Comparison of ENCODE assay signal across 8 mouse cellular contexts in genomic region chr6:65453465-65453864, GRCm38 (mm10).
DNase-seq lines count a peak whose midpoint lies in the region; ATAC-seq and TF ChIP-seq lines count a peak whose summit lies in the region.

No protein-coding gene starts in this region.

- ATAC-seq in hindbrain, embryonic 11.5 days (ENCODE audit: low FRiP score): peak; percentile 85
- peak; percentile 52 for ATAC-seq in inflammation-experienced regulatory T-cells, adult 6 months

- no peak overlapping the region for H3K4me2 ChIP-seq in hindbrain, embryonic 11.5 days (replicated peaks; ENCODE audit: low read depth, low read length)

- no peak overlapping the region for H3K4me3 ChIP-seq in hindbrain, embryonic 11.5 days (ENCODE audit: low read depth, low read length)
- H3K4me3 ChIP-seq in hindbrain, embryonic 10.5 days: no peak overlapping the region
- no peak overlapping the region for H3K4me3 ChIP-seq in E14TG2a.4 (replicated peaks; ENCODE audit: low read length)

- peak; percentile 56 for DNase-seq in hindbrain, embryonic 11.5 days (ENCODE audit: low spot score)
- DNase-seq in hindbrain, embryonic 10.5 days (ENCODE audit: low spot score): no peak
- peak; percentile 26 for DNase-seq in cerebellum, adult 9-10 months
- peak; percentile 45 for DNase-seq in mesoderm, embryonic 11.5 days (ENCODE audit: low read depth, low spot score)
- DNase-seq in urinary bladder, adult 18-20 months (ENCODE audit: low spot score in 2 of 2): no peak
- no peak for DNase-seq in gastrocnemius, adult 18-20 months (ENCODE audit: low spot score)

- H3K27ac ChIP-seq in hindbrain, embryonic 11.5 days (ENCODE audit: low read depth, low read length): no peak overlapping the region
- no peak overlapping the region for H3K27ac ChIP-seq in hindbrain, embryonic 10.5 days

- H3K27me3 ChIP-seq in hindbrain, embryonic 11.5 days (ENCODE audit: control insufficient read depth, insufficient read depth, low read length): no peaks in the 10 kb centered on the region
- H3K27me3 ChIP-seq in hindbrain, embryonic 10.5 days (ENCODE audit: insufficient read depth, poor library complexity, severe bottlenecking): no peaks in the 10 kb centered on the region
- H3K27me3 ChIP-seq in E14TG2a.4 (ENCODE audit: insufficient read depth, low read length): no peaks in the 10 kb centered on the region

- no peaks in the 10 kb centered on the region for H3K4me1 ChIP-seq in hindbrain, embryonic 11.5 days (replicated peaks; ENCODE audit: control insufficient read depth, insufficient read depth, low read length)
- no peaks in the 10 kb centered on the region for H3K4me1 ChIP-seq in hindbrain, embryonic 10.5 days (replicated peaks)
- H3K4me1 ChIP-seq in E14TG2a.4 (replicated peaks; ENCODE audit: low read depth, low read length): no peaks in the 10 kb centered on the region

- no peaks in the 10 kb centered on the region for H3K36me3 ChIP-seq in hindbrain, embryonic 11.5 days (ENCODE audit: control insufficient read depth, insufficient read depth, low read length)
- H3K36me3 ChIP-seq in hindbrain, embryonic 10.5 days: no peaks in the 10 kb centered on the region
- no peaks in the 10 kb centered on the region for H3K36me3 ChIP-seq in E14TG2a.4 (ENCODE audit: insufficient read depth, low read length)

- no peaks in the 10 kb centered on the region for H3K9me3 ChIP-seq in hindbrain, embryonic 11.5 days (ENCODE audit: control insufficient read depth, low read length)
- H3K9me3 ChIP-seq in hindbrain, embryonic 10.5 days: no peaks in the 10 kb centered on the region
- H3K9me3 ChIP-seq in E14TG2a.4 (ENCODE audit: low read length): no peaks in the 10 kb centered on the region

- H3K9ac ChIP-seq in hindbrain, embryonic 11.5 days (ENCODE audit: low read depth, low read length): no peak overlapping the region

- TF ChIP-seq CTCF in E14TG2a.4 (conservative IDR thresholded peaks at IDR 0.05; ENCODE audit: low read length): peak; percentile 35

Comparison
In these comparisons a context has a peak if more than half of its experiments do, and no peak if none do; other contexts are left out.
1. DNase-seq: peak in hindbrain, embryonic 11.5 days (single experiment), cerebellum, adult 9-10 months (single experiment) and mesoderm, embryonic 11.5 days (single experiment); none in hindbrain, embryonic 10.5 days (single experiment), urinary bladder, adult 18-20 months (0 of 2) and gastrocnemius, adult 18-20 months (single experiment).